Mouse (Mus musculus) cerebellum, adult 2 months (tissue): ENCODE measurements around the gene Phf21a.

Experiments used
- CTCF ChIP-seq: fragments of 200-500 bp; IDR thresholded peaks from 2 replicates; pipeline ENCODE4 v1.5.1; 2011; ENCODE audit warnings: low read depth, mild to moderate bottlenecking, control low read depth, low read length, moderate library complexity, borderline replicate concordance; ENCODE audit not compliant: insufficient read depth
- POLR2A ChIP-seq: fragments of 200-500 bp; IDR thresholded peaks from 2 replicates; pipeline ENCODE4 v1.6.1; 2011; ENCODE audit warnings: low read length, control low read depth, borderline replicate concordance; ENCODE audit not compliant: insufficient read depth

DNA sequence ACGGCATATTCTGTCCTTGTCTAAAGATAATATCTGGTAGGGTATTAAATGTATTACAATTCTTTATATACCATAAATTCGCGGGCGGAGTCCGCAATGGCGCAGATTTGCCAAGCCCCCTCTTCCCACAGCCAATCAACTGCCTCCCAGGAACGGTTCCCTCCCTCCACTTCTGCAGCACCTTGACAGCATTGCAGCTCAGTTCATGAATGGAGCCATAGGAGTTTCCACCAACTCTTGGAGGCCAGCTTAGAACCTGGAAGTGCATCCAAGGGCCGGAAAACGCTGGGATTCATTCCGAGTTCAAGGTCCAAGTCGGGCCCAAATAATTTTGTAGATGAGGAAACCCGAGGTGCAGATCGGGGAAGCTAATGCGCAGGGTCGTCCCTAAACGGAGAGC lies 281.6 kb downstream of the Phf21a start, which contains the start of the genes Pex16 and Large2:
- TF ChIP-seq POLR2A (no peak), CTCF (no peak)
